In the genomic region with DNA sequence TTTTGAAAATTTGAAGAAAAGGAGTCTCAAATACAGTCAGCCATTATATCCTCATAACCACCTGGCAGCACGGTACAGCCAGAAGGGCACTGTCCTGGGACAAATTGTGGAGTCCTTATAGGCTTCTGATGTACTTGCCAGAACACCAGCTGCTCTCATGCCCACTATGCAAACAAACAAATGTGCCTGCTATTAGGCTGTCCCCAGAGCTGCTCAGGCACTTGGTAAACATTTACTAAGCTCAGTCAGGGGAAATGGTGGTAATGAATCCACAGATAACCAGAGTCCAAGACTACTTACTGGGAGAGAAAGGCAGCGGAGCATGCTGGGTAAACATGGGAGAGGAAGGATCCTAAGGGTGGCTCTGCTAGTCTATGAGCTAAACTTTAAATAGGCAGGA, we compare ENCODE assay signal across 10 mouse cellular contexts. TPM values are rescaled to one million over a fixed set of nuclear protein-coding genes. Genes with fewer than 3 reads are reported as not detected.
A peak's percentile ranks its signal among the peaks of the same experiment; 100 is the strongest.
DNase-seq lines count a peak whose midpoint lies in the region; ATAC-seq lines count a peak whose summit lies in the region.
"Had no signal": no experiment of that assay in that cellular context is flagged by ENCODE, and none has a peak within 500 bp of the region (broad histone marks: within the 10 kb centered on the region; RNA-seq: fewer than 3 reads in every experiment).

No protein-coding gene starts in this region.

- peaks cover 19% of the 10 kb centered on the region for H3K4me1 ChIP-seq in forebrain, embryonic 15.5 days
- H3K4me1 ChIP-seq in forebrain, embryonic 11.5 days (replicated peaks; ENCODE audit: control insufficient read depth, insufficient read depth, low read length), result no peaks in the 10 kb centered on the region
- peaks cover 59% of the 10 kb centered on the region for H3K4me1 ChIP-seq in megakaryocyte, embryonic 14.5 days
- peaks cover 21% of the 10 kb centered on the region for H3K4me1 ChIP-seq in stomach, embryonic 16.5 days (ENCODE audit: control insufficient read depth, insufficient read depth, low read length)

- H3K9me3 ChIP-seq in forebrain, embryonic 15.5 days, result no peaks in the 10 kb centered on the region
- no peaks in the 10 kb centered on the region for H3K9me3 ChIP-seq in forebrain, embryonic 11.5 days (ENCODE audit: control insufficient read depth, low read length)
- H3K9me3 ChIP-seq in megakaryocyte, embryonic 14.5 days, result no peaks in the 10 kb centered on the region
- no peaks in the 10 kb centered on the region for H3K9me3 ChIP-seq in stomach, embryonic 16.5 days (replicated peaks; ENCODE audit: control insufficient read depth, low read length)

- no peak overlapping the region; the same call in 1 of the 2 replicates for H3K27ac ChIP-seq in forebrain, embryonic 15.5 days (replicated peaks)
- H3K27ac ChIP-seq in forebrain, embryonic 11.5 days (ENCODE audit: low read depth, low read length), result no peak overlapping the region
- peak overlapping the region; percentile 73 for H3K27ac ChIP-seq in stomach, embryonic 16.5 days (ENCODE audit: low read length)

- no peak overlapping the region for H3K4me3 ChIP-seq in forebrain, embryonic 15.5 days
- no peak overlapping the region for H3K4me3 ChIP-seq in forebrain, embryonic 11.5 days (ENCODE audit: low read depth, low read length)
- peak overlapping the region; percentile 50 for H3K4me3 ChIP-seq in megakaryocyte, embryonic 14.5 days (replicated peaks)
- no peak overlapping the region for H3K4me3 ChIP-seq in stomach, embryonic 16.5 days (replicated peaks; ENCODE audit: low read length)

- 51% methylated on average over 2 of the region's 2 CpGs for WGBS in forebrain, embryonic 15.5 days
- 92% methylated on average over 2 of the region's 2 CpGs for WGBS in forebrain, embryonic 11.5 days
- 42% methylated on average over 2 of the region's 2 CpGs for WGBS in stomach, embryonic 16.5 days

- H3K4me2 ChIP-seq in forebrain, embryonic 15.5 days (replicated peaks), result no peak overlapping the region
- no peak overlapping the region for H3K4me2 ChIP-seq in forebrain, embryonic 11.5 days (ENCODE audit: low read depth, low read length, severe bottlenecking)
- H3K4me2 ChIP-seq in stomach, embryonic 16.5 days (ENCODE audit: low read depth, low read length), result no peak overlapping the region

- no peak for DNase-seq in forebrain, embryonic 11.5 days (ENCODE audit: low spot score)
- DNase-seq in kidney, postnatal 14 days, result peak; percentile 71
- DNase-seq in embryo, embryonic 11 days, result no peak
- DNase-seq: gastrocnemius, postnatal 36 days had no signal

- peaks cover 24% of the 10 kb centered on the region for H3K36me3 ChIP-seq in forebrain, embryonic 15.5 days
- no peaks in the 10 kb centered on the region; the same call in 1 of the 2 replicates for H3K36me3 ChIP-seq in forebrain, embryonic 11.5 days (ENCODE audit: control insufficient read depth, insufficient read depth, low read length)
- peaks cover 89% of the 10 kb centered on the region for H3K36me3 ChIP-seq in megakaryocyte, embryonic 14.5 days (replicated peaks; ENCODE audit: low read length)
- 0 out of 2 replicates have a peak, but pooled peaks cover 10% of the 10 kb centered on the region for H3K36me3 ChIP-seq in stomach, embryonic 16.5 days (ENCODE audit: control insufficient read depth, insufficient read depth, low read length)

- no peaks in the 10 kb centered on the region for H3K27me3 ChIP-seq in forebrain, embryonic 15.5 days
- H3K27me3 ChIP-seq in forebrain, embryonic 11.5 days (ENCODE audit: control insufficient read depth, insufficient read depth, low read length), result no peaks in the 10 kb centered on the region
- H3K27me3 ChIP-seq in megakaryocyte, embryonic 14.5 days (replicated peaks), result no peaks in the 10 kb centered on the region
- H3K27me3 ChIP-seq in stomach, embryonic 16.5 days (ENCODE audit: control insufficient read depth, insufficient read depth, low read length), result no peaks in the 10 kb centered on the region

- ATAC-seq in forebrain, embryonic 15.5 days (replicated peaks), result peak; percentile 57; the same call in 1 of the 2 replicates
- ATAC-seq in forebrain, embryonic 11.5 days (replicated peaks; ENCODE audit: low FRiP score), result no peak
- no peak for ATAC-seq in megakaryocyte, adult 5-6 weeks (ENCODE audit: poor library complexity, severe bottlenecking)
- peak; percentile 78 for ATAC-seq in stomach, embryonic 16.5 days (ENCODE audit: insufficient read depth, low FRiP score)
- no peak for ATAC-seq in erythroid progenitor cell, adult 5-6 weeks (replicated peaks; ENCODE audit: low FRiP score, poor library complexity, severe bottlenecking)

- H3K9ac ChIP-seq in forebrain, embryonic 15.5 days (replicated peaks), result no peak overlapping the region
- no peak overlapping the region for H3K9ac ChIP-seq in forebrain, embryonic 11.5 days (ENCODE audit: low read length)
- no peak overlapping the region for H3K9ac ChIP-seq in stomach, embryonic 16.5 days (ENCODE audit: low read length)

RNA-seq across cellular contexts. Expression of a gene that starts 16.8 kb away (rescaled TPM):
- 47.1 and 47.2 TPM in 2 replicates for polyA plus RNA-seq in forebrain, embryonic 15.5 days (2015; fragmentation: Nextera tagmentation; extraction: Ambion mirVana)
- polyA plus RNA-seq in forebrain, embryonic 11.5 days (2014; fragmentation: Nextera tagmentation; extraction: Ambion mirVana), result 57.4 and 60.3 TPM in 2 replicates
- 129 and 266 TPM in 2 replicates for polyA plus RNA-seq in megakaryocyte, embryonic 14.5 days (2012; ENCODE audit: insufficient read depth, low replicate concordance)
- total RNA-seq in megakaryocyte, adult 5-6 weeks (2015), result 15.5 and 16.1 TPM in 2 replicates
- total RNA-seq in megakaryocyte, adult 5-6 weeks (2017), result 11.2 and 19.6 TPM in 2 replicates
- 36.2 and 41.2 TPM in 2 replicates for polyA plus RNA-seq in stomach, embryonic 16.5 days (2015; fragmentation: Nextera tagmentation; extraction: Ambion mirVana)
- total RNA-seq in erythroid progenitor cell, adult 5-6 weeks (2015; ENCODE audit: low replicate concordance), result 24.1 and 24.3 TPM in 2 replicates
- 21.4 and 35.7 TPM in 2 replicates for total RNA-seq in erythroid progenitor cell, adult 5-6 weeks (2017; ENCODE audit: low replicate concordance)

RNA-seq across cellular contexts. Expression of a gene that starts 17.1 kb away (rescaled TPM):
- 25.2 and 27.6 TPM in 2 replicates for polyA plus RNA-seq in forebrain, embryonic 15.5 days (2015; fragmentation: Nextera tagmentation; extraction: Ambion mirVana)
- 26.5 and 27.4 TPM in 2 replicates for polyA plus RNA-seq in forebrain, embryonic 11.5 days (2014; fragmentation: Nextera tagmentation; extraction: Ambion mirVana)
- polyA plus RNA-seq in megakaryocyte, embryonic 14.5 days (2012; ENCODE audit: insufficient read depth, low replicate concordance), result 5.2 TPM in 1 of 2 replicates, not detected in the other
- total RNA-seq in megakaryocyte, adult 5-6 weeks (2015), result 3.2 and 5.4 TPM in 2 replicates
- total RNA-seq in megakaryocyte, adult 5-6 weeks (2017), result 10.3 and 13.1 TPM in 2 replicates
- polyA plus RNA-seq in stomach, embryonic 16.5 days (2015; fragmentation: Nextera tagmentation; extraction: Ambion mirVana), result 13.9 and 17.1 TPM in 2 replicates
- total RNA-seq in erythroid progenitor cell, adult 5-6 weeks (2015; ENCODE audit: low replicate concordance), result 10.1 TPM in 1 of 2 replicates, not detected in the other
- total RNA-seq in erythroid progenitor cell, adult 5-6 weeks (2017; ENCODE audit: low replicate concordance), result 3.8 and 9.0 TPM in 2 replicates

RNA-seq across cellular contexts. Expression of a gene that starts 17.2 kb away (rescaled TPM):
- 39.6 and 42.2 TPM in 2 replicates for polyA plus RNA-seq in forebrain, embryonic 15.5 days (2015; fragmentation: Nextera tagmentation; extraction: Ambion mirVana)
- 18.4 and 20.6 TPM in 2 replicates for polyA plus RNA-seq in forebrain, embryonic 11.5 days (2014; fragmentation: Nextera tagmentation; extraction: Ambion mirVana)
- polyA plus RNA-seq in megakaryocyte, embryonic 14.5 days (2012; ENCODE audit: insufficient read depth, low replicate concordance), result 20.6 and 67.1 TPM in 2 replicates
- total RNA-seq in megakaryocyte, adult 5-6 weeks (2015), result 11.2 and 13.1 TPM in 2 replicates
- 11.3 and 11.4 TPM in 2 replicates for total RNA-seq in megakaryocyte, adult 5-6 weeks (2017)
- polyA plus RNA-seq in stomach, embryonic 16.5 days (2015; fragmentation: Nextera tagmentation; extraction: Ambion mirVana), result 47.9 and 50.3 TPM in 2 replicates
- 3.6 and 5.4 TPM in 2 replicates for total RNA-seq in erythroid progenitor cell, adult 5-6 weeks (2015; ENCODE audit: low replicate concordance)
- 3.5 and 4.7 TPM in 2 replicates for total RNA-seq in erythroid progenitor cell, adult 5-6 weeks (2017; ENCODE audit: low replicate concordance)

RNA-seq across cellular contexts. Expression of a gene that starts 18.2 kb away (rescaled TPM):
- polyA plus RNA-seq in forebrain, embryonic 15.5 days (2015; fragmentation: Nextera tagmentation; extraction: Ambion mirVana), result 36.9 and 37.6 TPM in 2 replicates
- 36.2 and 39.4 TPM in 2 replicates for polyA plus RNA-seq in forebrain, embryonic 11.5 days (2014; fragmentation: Nextera tagmentation; extraction: Ambion mirVana)
- 28.4 and 32.8 TPM in 2 replicates for polyA plus RNA-seq in megakaryocyte, embryonic 14.5 days (2012; ENCODE audit: insufficient read depth, low replicate concordance)
- total RNA-seq in megakaryocyte, adult 5-6 weeks (2015), result 25.0 and 31.2 TPM in 2 replicates
- total RNA-seq in megakaryocyte, adult 5-6 weeks (2017), result 15.3 and 22.4 TPM in 2 replicates
- 17.3 and 20.8 TPM in 2 replicates for polyA plus RNA-seq in stomach, embryonic 16.5 days (2015; fragmentation: Nextera tagmentation; extraction: Ambion mirVana)
- total RNA-seq in erythroid progenitor cell, adult 5-6 weeks (2015; ENCODE audit: low replicate concordance), result 29.8 and 33.2 TPM in 2 replicates
- total RNA-seq in erythroid progenitor cell, adult 5-6 weeks (2017; ENCODE audit: low replicate concordance), result 30.3 and 38.8 TPM in 2 replicates

RNA-seq across cellular contexts. Expression of a gene that starts 42.7 kb away (rescaled TPM):
- 0.18 and 0.38 TPM in 2 replicates for polyA plus RNA-seq in forebrain, embryonic 15.5 days (2015; fragmentation: Nextera tagmentation; extraction: Ambion mirVana)
- 0.33 and 0.47 TPM in 2 replicates for polyA plus RNA-seq in forebrain, embryonic 11.5 days (2014; fragmentation: Nextera tagmentation; extraction: Ambion mirVana)
- polyA plus RNA-seq in megakaryocyte, embryonic 14.5 days (2012; ENCODE audit: insufficient read depth, low replicate concordance), result not detected in 2 replicates
- not detected in 2 replicates for total RNA-seq in megakaryocyte, adult 5-6 weeks (2015)
- total RNA-seq in megakaryocyte, adult 5-6 weeks (2017), result not detected in 2 replicates
- polyA plus RNA-seq in stomach, embryonic 16.5 days (2015; fragmentation: Nextera tagmentation; extraction: Ambion mirVana), result 0.18 and 0.41 TPM in 2 replicates
- not detected in 2 replicates for total RNA-seq in erythroid progenitor cell, adult 5-6 weeks (2015; ENCODE audit: low replicate concordance)
- not detected in 2 replicates for total RNA-seq in erythroid progenitor cell, adult 5-6 weeks (2017; ENCODE audit: low replicate concordance)
- total RNA-seq: gastrocnemius, postnatal 36 days had no signal
- polyA plus RNA-seq: C2C12 had no signal

Comparison
In these comparisons a context has a peak if more than half of its experiments do, and no peak if none do; other contexts are left out.
1. ATAC-seq: peak in forebrain, embryonic 15.5 days (single experiment) and stomach, embryonic 16.5 days (single experiment); none in forebrain, embryonic 11.5 days (single experiment), megakaryocyte, adult 5-6 weeks (single experiment) and erythroid progenitor cell, adult 5-6 weeks (single experiment).